Comparison of ENCODE assay signal across 26 mouse cellular contexts in the genomic region with DNA sequence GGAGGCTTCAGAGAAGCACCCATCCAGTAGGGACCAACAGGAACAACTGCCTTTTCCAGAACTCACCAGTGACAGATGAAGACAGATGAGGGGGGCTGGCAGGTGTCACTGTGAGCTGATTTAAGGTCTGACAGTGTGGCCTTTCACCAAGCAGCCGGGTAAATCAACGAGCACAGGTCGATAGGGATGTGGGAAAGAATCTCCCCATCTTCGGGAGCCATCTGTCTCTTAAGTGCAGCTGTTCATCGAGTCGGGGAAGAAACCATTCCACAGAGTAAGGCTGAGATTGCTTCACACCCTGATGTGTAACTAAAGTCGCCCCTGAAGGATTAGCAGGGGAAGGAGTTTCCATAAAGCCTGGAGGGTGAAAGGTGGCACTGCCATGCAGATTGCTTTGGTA. TPM values are rescaled to one million over a fixed set of nuclear protein-coding genes. Genes with fewer than 3 reads are reported as not detected.
DNase-seq lines count a peak whose midpoint lies in the region; ATAC-seq and TF ChIP-seq lines count a peak whose summit lies in the region.
"Had no signal": no experiment of that assay in that cellular context is flagged by ENCODE, and none has a peak within 500 bp of the region (broad histone marks: within the 10 kb centered on the region; RNA-seq: fewer than 3 reads in every experiment).

No protein-coding gene starts in this region.

- no peak overlapping the region for H3ac ChIP-seq in C2C12 (ENCODE audit: control insufficient read depth, insufficient read length, low read depth)

- H3K79me2 ChIP-seq in C2C12 (ENCODE audit: control insufficient read depth, insufficient read depth) = no peaks in the 10 kb centered on the region

- no peaks in the 10 kb centered on the region for H3K36me3 ChIP-seq in midbrain, embryonic 11.5 days (ENCODE audit: control insufficient read depth, insufficient read depth, low read length)
- H3K36me3 ChIP-seq in midbrain, embryonic 16.5 days (ENCODE audit: control insufficient read depth, insufficient read depth, low read length) = no peaks in the 10 kb centered on the region
- H3K36me3 ChIP-seq in C2C12 (ENCODE audit: control insufficient read depth, insufficient read depth) = no peaks in the 10 kb centered on the region
- no peaks in the 10 kb centered on the region for H3K36me3 ChIP-seq in lung, postnatal 0 days (ENCODE audit: insufficient read depth, low read length)
- H3K36me3 ChIP-seq in hindbrain, embryonic 14.5 days (replicated peaks; ENCODE audit: control insufficient read depth, insufficient read depth) = no peaks in the 10 kb centered on the region
- H3K36me3 ChIP-seq: embryonic facial prominence, embryonic 13.5 days; forebrain, embryonic 15.5 days; G1E had no signal

- DNase-seq in heart, adult 11 months = peak; percentile 66
- DNase-seq in heart, adult 9 months (ENCODE audit: low spot score in 2 of 2) = no peak
- DNase-seq in midbrain, embryonic 11.5 days (ENCODE audit: low spot score, missing footprints) = peak; percentile 72
- DNase-seq in mesoderm, embryonic 11.5 days (ENCODE audit: low read depth, low spot score) = peak; percentile 39
- no peak for DNase-seq in lung, postnatal 0 days (ENCODE audit: low spot score)
- no peak for DNase-seq in hindbrain, embryonic 14.5 days (ENCODE audit: low spot score)
- DNase-seq: adrenal gland, adult 8-10 months; adrenal gland, postnatal 14 days; adrenal gland, postnatal 36 days; cerebellum, adult 11-12 months; cerebellum, adult 2 months; cerebellum, adult 9-10 months; cerebellum, postnatal 25 days had no signal

- TF ChIP-seq EP300 in lung, postnatal 0 days (IDR thresholded peaks at IDR 0.05) = no peak

- H3K79me3 ChIP-seq in C2C12 (ENCODE audit: low read depth) = no peaks in the 10 kb centered on the region

- peaks cover 20% of the 10 kb centered on the region; the same call in 1 of the 2 replicates for H3K27me3 ChIP-seq in midbrain, embryonic 11.5 days (ENCODE audit: control insufficient read depth, insufficient read depth, low read length)
- H3K27me3 ChIP-seq in midbrain, embryonic 16.5 days (ENCODE audit: control insufficient read depth, insufficient read depth, low read depth, low read length) = peaks cover 20% of the 10 kb centered on the region
- no peaks in the 10 kb centered on the region for H3K27me3 ChIP-seq in C2C12 (ENCODE audit: control insufficient read depth, insufficient read depth, insufficient read length)
- no peaks in the 10 kb centered on the region for H3K27me3 ChIP-seq in lung, postnatal 0 days (replicated peaks; ENCODE audit: insufficient read depth, low read length)
- peaks cover 23% of the 10 kb centered on the region for H3K27me3 ChIP-seq in hindbrain, embryonic 14.5 days (ENCODE audit: control insufficient read depth, insufficient read depth, low read length)
- H3K27me3 ChIP-seq: CH12.LX, Patski had no signal

- no peak overlapping the region for H3K4me2 ChIP-seq in midbrain, embryonic 11.5 days
- no peak overlapping the region for H3K4me2 ChIP-seq in midbrain, embryonic 16.5 days (ENCODE audit: low read length)
- H3K4me2 ChIP-seq in lung, postnatal 0 days (replicated peaks; ENCODE audit: low read depth, low read length) = no peak overlapping the region
- no peak overlapping the region for H3K4me2 ChIP-seq in hindbrain, embryonic 14.5 days (replicated peaks)
- H3K4me2 ChIP-seq: embryonic facial prominence, embryonic 13.5 days; forebrain, embryonic 13.5 days; forebrain, embryonic 15.5 days had no signal

- 79% methylated on average over 7 of the region's 7 CpGs for WGBS in midbrain, embryonic 11.5 days
- 78% methylated on average over 7 of the region's 7 CpGs for WGBS in midbrain, embryonic 16.5 days
- 22% methylated on average over 7 of the region's 7 CpGs for WGBS in lung, postnatal 0 days
- WGBS in hindbrain, embryonic 14.5 days = 64% methylated on average over 7 of the region's 7 CpGs

- no peak overlapping the region for H3K4me3 ChIP-seq in midbrain, embryonic 11.5 days (ENCODE audit: low read depth, low read length)
- H3K4me3 ChIP-seq in midbrain, embryonic 16.5 days (ENCODE audit: low read depth, low read length) = no peak overlapping the region
- no peak overlapping the region for H3K4me3 ChIP-seq in C2C12 (ENCODE audit: insufficient read depth, poor library complexity, severe bottlenecking)
- no peak overlapping the region for H3K4me3 ChIP-seq in lung, postnatal 0 days (ENCODE audit: low read depth, low read length)
- no peak overlapping the region for H3K4me3 ChIP-seq in hindbrain, embryonic 14.5 days (replicated peaks; ENCODE audit: low read length)
- H3K4me3 ChIP-seq: embryonic facial prominence, embryonic 13.5 days; forebrain, embryonic 13.5 days; forebrain, embryonic 15.5 days had no signal

- H3K4me1 ChIP-seq in midbrain, embryonic 11.5 days (ENCODE audit: control insufficient read depth, insufficient read depth, low read length) = peaks cover 16% of the 10 kb centered on the region
- H3K4me1 ChIP-seq in midbrain, embryonic 16.5 days (ENCODE audit: control insufficient read depth, insufficient read depth, low read length) = peaks cover 16% of the 10 kb centered on the region
- no peaks in the 10 kb centered on the region for H3K4me1 ChIP-seq in lung, postnatal 0 days (ENCODE audit: insufficient read depth, low read depth, low read length)
- H3K4me1 ChIP-seq in hindbrain, embryonic 14.5 days (replicated peaks; ENCODE audit: control insufficient read depth, insufficient read depth, low read length) = peaks cover 20% of the 10 kb centered on the region

- no peak overlapping the region for H3K27ac ChIP-seq in midbrain, embryonic 11.5 days (ENCODE audit: low read depth, low read length)
- no peak overlapping the region for H3K27ac ChIP-seq in midbrain, embryonic 16.5 days (ENCODE audit: low read length)
- no peak overlapping the region for H3K27ac ChIP-seq in lung, postnatal 0 days (ENCODE audit: low read length)
- no peak overlapping the region for H3K27ac ChIP-seq in hindbrain, embryonic 14.5 days
- H3K27ac ChIP-seq: embryonic facial prominence, embryonic 13.5 days; forebrain, embryonic 13.5 days; forebrain, embryonic 15.5 days had no signal

- no peak overlapping the region for H3K9ac ChIP-seq in midbrain, embryonic 11.5 days (ENCODE audit: low read length)
- H3K9ac ChIP-seq in midbrain, embryonic 16.5 days (ENCODE audit: low read depth, low read length) = no peak overlapping the region
- H3K9ac ChIP-seq in lung, postnatal 0 days (replicated peaks; ENCODE audit: low read depth) = no peak overlapping the region
- H3K9ac ChIP-seq in hindbrain, embryonic 14.5 days = no peak overlapping the region
- H3K9ac ChIP-seq: embryonic facial prominence, embryonic 13.5 days; forebrain, embryonic 13.5 days; forebrain, embryonic 15.5 days had no signal

- no peak for ATAC-seq in midbrain, embryonic 11.5 days (ENCODE audit: low FRiP score)
- ATAC-seq in midbrain, embryonic 16.5 days = no peak
- no peak for ATAC-seq in lung, postnatal 0 days
- ATAC-seq in hindbrain, embryonic 14.5 days (ENCODE audit: low FRiP score) = no peak
- ATAC-seq: activated CD4-positive, CD25-positive, alpha-beta regulatory T cell, adult 4 months; CD4-positive, CD25-positive, alpha-beta regulatory T cell, adult 4 months; forebrain, embryonic 13.5 days; forebrain, embryonic 15.5 days; Patski had no signal

- TF ChIP-seq CTCF in C2C12 (IDR thresholded peaks at IDR 0.05; ENCODE audit: control insufficient read depth, insufficient read depth, insufficient read length) = no peak
- TF ChIP-seq CTCF in lung, postnatal 0 days (IDR thresholded peaks at IDR 0.05) = no peak

- no peaks in the 10 kb centered on the region for H3K9me3 ChIP-seq in midbrain, embryonic 11.5 days (ENCODE audit: control insufficient read depth, low read length)
- no peaks in the 10 kb centered on the region for H3K9me3 ChIP-seq in midbrain, embryonic 16.5 days (replicated peaks; ENCODE audit: control insufficient read depth, low read length, poor library complexity, severe bottlenecking)
- H3K9me3 ChIP-seq in lung, postnatal 0 days (ENCODE audit: low read length) = no peaks in the 10 kb centered on the region
- H3K9me3 ChIP-seq in hindbrain, embryonic 14.5 days (ENCODE audit: control insufficient read depth, low read length) = no peaks in the 10 kb centered on the region
- H3K9me3 ChIP-seq: embryonic facial prominence, embryonic 13.5 days; forebrain, embryonic 13.5 days; forebrain, embryonic 15.5 days; G1E had no signal

TF ChIP-seq in C2C12, 6 proteins besides CTCF, POLR2A, EP300 and RAD21:
- TF ChIP-seq MYOD1 (IDR thresholded peaks at IDR 0.05; ENCODE audit: control insufficient read depth, insufficient read length, low read depth) (peak; percentile 37), MYOG (IDR thresholded peaks at IDR 0.05; ENCODE audit: control insufficient read depth, extremely low read depth, insufficient read length) (no peak)
TF ChIP-seq in C2C12: peak in this region for 1.

RNA-seq across cellular contexts. Expression of a gene that starts 47.3 kb away (rescaled TPM):
- polyA plus RNA-seq in midbrain, embryonic 11.5 days (2014; fragmentation: Nextera tagmentation; extraction: Ambion mirVana) = not detected in 2 replicates
- polyA plus RNA-seq in midbrain, embryonic 16.5 days (2015; fragmentation: Nextera tagmentation; extraction: Ambion mirVana) = not detected in 2 replicates
- not detected for polyA plus RNA-seq in C2C12 (2012; fragmentation: generic; extraction: Trizol)
- polyA plus RNA-seq in lung, postnatal 0 days (2015; fragmentation: Nextera tagmentation; extraction: Ambion mirVana) = not detected in 2 replicates
- not detected in 2 replicates for polyA plus RNA-seq in hindbrain, embryonic 14.5 days (2014; fragmentation: Nextera tagmentation; extraction: Ambion mirVana)
- polyA plus RNA-seq: activated CD4-positive, CD25-positive, alpha-beta regulatory T cell, adult 4 months; CD4-positive, CD25-positive, alpha-beta regulatory T cell, adult 4 months; cerebellum, adult 2 months; cortical plate, adult 2 months; embryonic facial prominence, embryonic 11.5 days; embryonic facial prominence, embryonic 13.5 days; forebrain, embryonic 11.5 days; forebrain, embryonic 13.5 days; forebrain, embryonic 15.5 days; G1E; Patski had no signal

RNA-seq across cellular contexts. Expression of a gene that starts 56.1 kb away (rescaled TPM):
- polyA plus RNA-seq in midbrain, embryonic 11.5 days (2014; fragmentation: Nextera tagmentation; extraction: Ambion mirVana) = 0.48 and 0.53 TPM in 2 replicates
- polyA plus RNA-seq in midbrain, embryonic 16.5 days (2015; fragmentation: Nextera tagmentation; extraction: Ambion mirVana) = 7.1 and 7.6 TPM in 2 replicates
- 1.5 TPM for polyA plus RNA-seq in C2C12 (2012; fragmentation: generic; extraction: Trizol)
- polyA plus RNA-seq in lung, postnatal 0 days (2015; fragmentation: Nextera tagmentation; extraction: Ambion mirVana) = 8.6 and 8.7 TPM in 2 replicates
- 6.9 and 7.9 TPM in 2 replicates for polyA plus RNA-seq in hindbrain, embryonic 14.5 days (2014; fragmentation: Nextera tagmentation; extraction: Ambion mirVana)

Comparison
In these comparisons a context has a peak if more than half of its experiments do, and no peak if none do; other contexts are left out.
1. DNase-seq: peak in heart, adult 11 months (single experiment), midbrain, embryonic 11.5 days (single experiment) and mesoderm, embryonic 11.5 days (single experiment); none in heart, adult 9 months (0 of 2), lung, postnatal 0 days (single experiment) and hindbrain, embryonic 14.5 days (single experiment).